ENCODE assay signal across 16 mouse cellular contexts in the genomic region with DNA sequence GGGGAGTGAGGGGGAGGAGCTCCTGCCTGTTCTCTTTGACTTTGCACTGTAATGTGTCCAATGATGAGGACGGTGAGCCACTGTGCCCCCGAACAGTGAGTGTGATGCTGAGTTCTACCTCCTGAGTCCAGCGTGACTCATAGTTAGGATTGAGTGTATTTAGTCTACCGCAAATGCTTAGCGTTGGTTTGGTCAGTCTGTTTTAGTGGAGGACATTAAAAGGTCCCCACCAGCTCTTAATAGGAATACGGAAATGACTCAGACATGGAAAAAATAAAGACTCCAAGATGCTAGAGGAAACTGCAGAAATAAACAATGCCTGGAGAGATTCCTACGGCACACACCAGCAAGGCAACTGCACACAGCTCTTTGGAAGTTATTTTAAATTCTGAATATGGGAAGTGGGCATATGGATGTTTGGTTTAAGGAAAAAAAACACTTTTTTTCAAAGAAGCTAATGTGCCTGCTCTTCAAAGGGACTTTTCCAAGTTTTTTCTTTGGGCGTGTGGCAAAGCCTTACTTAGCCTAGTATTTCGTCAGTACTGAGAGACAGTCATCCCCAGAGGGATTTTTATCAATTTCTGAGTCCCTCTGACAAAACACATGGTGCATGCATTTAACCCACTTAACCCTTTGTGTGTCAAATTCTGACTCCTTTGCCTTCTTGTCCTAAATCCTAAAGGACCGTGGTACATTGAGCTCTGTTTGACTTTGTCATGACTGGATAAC. TPM values are rescaled to one million over a fixed set of nuclear protein-coding genes. Genes with fewer than 3 reads are reported as not detected.
DNase-seq lines count a peak whose midpoint lies in the region; ATAC-seq and TF ChIP-seq lines count a peak whose summit lies in the region.
"Had no signal": no experiment of that assay in that cellular context is flagged by ENCODE, and none has a peak within 500 bp of the region (broad histone marks: within the 10 kb centered on the region; RNA-seq: fewer than 3 reads in every experiment).

No protein-coding gene starts in this region.

- no peak for TF ChIP-seq CTCF in C2C12 (IDR thresholded peaks at IDR 0.05; ENCODE audit: control insufficient read depth, insufficient read depth, insufficient read length)
- TF ChIP-seq CTCF in layer of hippocampus, adult 2 months (conservative IDR thresholded peaks at IDR 0.05) = no peak

- H3K4me3 ChIP-seq in limb, embryonic 14.5 days (replicated peaks; ENCODE audit: low read length) = no peak overlapping the region
- no peak overlapping the region for H3K4me3 ChIP-seq in limb, embryonic 10.5 days
- H3K4me3 ChIP-seq in C2C12 (ENCODE audit: insufficient read depth, poor library complexity, severe bottlenecking) = no peak overlapping the region
- no peak overlapping the region for H3K4me3 ChIP-seq in limb, embryonic 15.5 days
- H3K4me3 ChIP-seq in layer of hippocampus, adult 2 months = no peak overlapping the region
- H3K4me3 ChIP-seq in hindbrain, embryonic 12.5 days = no peak overlapping the region
- H3K4me3 ChIP-seq: forebrain, embryonic 13.5 days; megakaryocyte, embryonic 14.5 days had no signal

- 59% methylated on average over 10 of the region's 10 CpGs for WGBS in limb, embryonic 14.5 days
- 83% methylated on average over 10 of the region's 10 CpGs for WGBS in limb, embryonic 10.5 days
- 52% methylated on average over 10 of the region's 10 CpGs for WGBS in limb, embryonic 15.5 days
- WGBS in hindbrain, embryonic 12.5 days = 79% methylated on average over 10 of the region's 10 CpGs

- 0 out of 2 replicates have a peak, but pooled peaks have one; percentile 15 for ATAC-seq in limb, embryonic 14.5 days (ENCODE audit: low FRiP score, low read depth)
- ATAC-seq in limb, embryonic 15.5 days (ENCODE audit: insufficient number of reproducible peaks, low FRiP score, low TSS enrichment, low read depth) = no peak
- ATAC-seq in hindbrain, embryonic 12.5 days (ENCODE audit: low FRiP score) = no peak
- ATAC-seq: activated CD4-positive, CD25-positive, alpha-beta regulatory T cell, adult 4 months; forebrain, embryonic 13.5 days had no signal

- intact Hi-C loops in heart, postnatal 14 days (cut with DNase I) = no loop called here

- H3K27ac ChIP-seq in limb, embryonic 14.5 days (replicated peaks; ENCODE audit: low read depth, low read length) = no peak overlapping the region
- no peak overlapping the region for H3K27ac ChIP-seq in limb, embryonic 10.5 days
- peak overlapping the region; percentile 40; the same call in 1 of the 2 replicates for H3K27ac ChIP-seq in limb, embryonic 15.5 days
- H3K27ac ChIP-seq in layer of hippocampus, adult 2 months = no peak overlapping the region
- no peak overlapping the region for H3K27ac ChIP-seq in hindbrain, embryonic 12.5 days
- H3K27ac ChIP-seq: forebrain, embryonic 13.5 days had no signal

- H3K36me3 ChIP-seq in limb, embryonic 14.5 days (ENCODE audit: control insufficient read depth, insufficient read depth, low read length) = no peaks in the 10 kb centered on the region
- no peaks in the 10 kb centered on the region for H3K36me3 ChIP-seq in limb, embryonic 10.5 days
- H3K36me3 ChIP-seq in C2C12 (ENCODE audit: control insufficient read depth, insufficient read depth) = peaks cover 49% of the 10 kb centered on the region
- H3K36me3 ChIP-seq in limb, embryonic 15.5 days = no peaks in the 10 kb centered on the region
- H3K36me3 ChIP-seq in hindbrain, embryonic 12.5 days = no peaks in the 10 kb centered on the region

- peak; percentile 88 for DNase-seq in heart, adult 11 months
- no peak for DNase-seq in heart, postnatal 14 days
- DNase-seq in limb, embryonic 14.5 days (ENCODE audit: low spot score) = no peak
- DNase-seq in limb, embryonic 10.5 days (ENCODE audit: low spot score) = no peak
- DNase-seq in layer of hippocampus, adult 2 months (ENCODE audit: low spot score in 2 of 2) = no peak
- DNase-seq: cerebellum, adult 11-12 months; kidney, adult 18-20 months; retina, postnatal 1 day; spleen, adult 18-20 months had no signal

- peaks cover 10% of the 10 kb centered on the region for H3K4me1 ChIP-seq in limb, embryonic 14.5 days (ENCODE audit: control insufficient read depth, insufficient read depth, low read length)
- H3K4me1 ChIP-seq in limb, embryonic 10.5 days = no peaks in the 10 kb centered on the region
- H3K4me1 ChIP-seq in limb, embryonic 15.5 days = peaks cover 15% of the 10 kb centered on the region; the same call in 1 of the 2 replicates
- H3K4me1 ChIP-seq in hindbrain, embryonic 12.5 days = no peaks in the 10 kb centered on the region
- H3K4me1 ChIP-seq: forebrain, embryonic 13.5 days had no signal

- no peaks in the 10 kb centered on the region for H3K27me3 ChIP-seq in limb, embryonic 14.5 days (ENCODE audit: control insufficient read depth, insufficient read depth, low read length)
- no peaks in the 10 kb centered on the region for H3K27me3 ChIP-seq in limb, embryonic 10.5 days (ENCODE audit: low read depth, poor library complexity, severe bottlenecking)
- no peaks in the 10 kb centered on the region for H3K27me3 ChIP-seq in C2C12 (ENCODE audit: control insufficient read depth, insufficient read depth, insufficient read length)
- H3K27me3 ChIP-seq in limb, embryonic 15.5 days = no peaks in the 10 kb centered on the region
- no peaks in the 10 kb centered on the region for H3K27me3 ChIP-seq in hindbrain, embryonic 12.5 days
- H3K27me3 ChIP-seq: forebrain, embryonic 13.5 days had no signal

- no peak for TF ChIP-seq POLR2A in limb, embryonic 14.5 days (IDR thresholded peaks at IDR 0.05; ENCODE audit: borderline replicate concordance, extremely low read depth, insufficient read depth, insufficient read length)

- H3K4me2 ChIP-seq in limb, embryonic 14.5 days (replicated peaks; ENCODE audit: low read depth, low read length, severe bottlenecking) = no peak overlapping the region
- no peak overlapping the region for H3K4me2 ChIP-seq in limb, embryonic 15.5 days
- no peak overlapping the region for H3K4me2 ChIP-seq in hindbrain, embryonic 12.5 days (replicated peaks)
- H3K4me2 ChIP-seq: forebrain, embryonic 13.5 days; liver, embryonic 11.5 days had no signal

- H3K9me3 ChIP-seq in limb, embryonic 14.5 days (ENCODE audit: control insufficient read depth, low read length) = no peaks in the 10 kb centered on the region
- H3K9me3 ChIP-seq in limb, embryonic 10.5 days (replicated peaks) = no peaks in the 10 kb centered on the region
- H3K9me3 ChIP-seq in limb, embryonic 15.5 days = no peaks in the 10 kb centered on the region
- H3K9me3 ChIP-seq in hindbrain, embryonic 12.5 days (replicated peaks) = no peaks in the 10 kb centered on the region
- H3K9me3 ChIP-seq: forebrain, embryonic 13.5 days; megakaryocyte, embryonic 14.5 days had no signal

- no peak overlapping the region for H3K9ac ChIP-seq in limb, embryonic 14.5 days (ENCODE audit: low read depth, low read length, severe bottlenecking)
- H3K9ac ChIP-seq in limb, embryonic 15.5 days = no peak overlapping the region
- no peak overlapping the region for H3K9ac ChIP-seq in hindbrain, embryonic 12.5 days
- H3K9ac ChIP-seq: forebrain, embryonic 13.5 days had no signal

- peaks cover 21% of the 10 kb centered on the region for H3K79me3 ChIP-seq in C2C12 (ENCODE audit: low read depth)

- H3K79me2 ChIP-seq in C2C12 (ENCODE audit: control insufficient read depth, insufficient read depth) = peaks cover 81% of the 10 kb centered on the region

- H3ac ChIP-seq in C2C12 (ENCODE audit: control insufficient read depth, insufficient read length, low read depth) = no peak overlapping the region

TF ChIP-seq in C2C12, 6 proteins besides CTCF, POLR2A, EP300 and RAD21:
- peak; percentile 35 for TF ChIP-seq MAX (IDR thresholded peaks at IDR 0.05)
- peak; percentile 83 for TF ChIP-seq FOSL1 (IDR thresholded peaks at IDR 0.05; ENCODE audit: insufficient read depth, low read length, poor library complexity, severe bottlenecking)
- TF ChIP-seq CEBPB (IDR thresholded peaks at IDR 0.05; ENCODE audit: low read depth) = peak; percentile 56
- TF ChIP-seq MYOD1 (IDR thresholded peaks at IDR 0.05; ENCODE audit: control insufficient read depth, insufficient read length, low read depth) = peak; percentile 67
- TF ChIP-seq USF1 (IDR thresholded peaks at IDR 0.05; ENCODE audit: low read depth) = no peak
- no peak for TF ChIP-seq MYOG (IDR thresholded peaks at IDR 0.05; ENCODE audit: control insufficient read depth, extremely low read depth, insufficient read length)

RNA-seq across cellular contexts. Expression of gene Il1rl2, which starts 49.0 kb away (rescaled TPM):
- 1 to 10 TPM; 3.8 to 4.9 TPM for total RNA-seq in heart, postnatal 14 days (2021)
- polyA plus RNA-seq in limb, embryonic 14.5 days (2012; rRNA removed) = 7.6 and 7.8 TPM in 2 replicates
- 4.5 and 5.9 TPM in 2 replicates for polyA plus RNA-seq in limb, embryonic 14.5 days (2014; fragmentation: Nextera tagmentation; extraction: Ambion mirVana)
- polyA plus RNA-seq in limb, embryonic 10.5 days (2016; fragmentation: Nextera tagmentation; extraction: Ambion mirVana) = 1.3 and 1.5 TPM in 2 replicates
- polyA plus RNA-seq in C2C12 (2012; fragmentation: generic; extraction: Trizol) = not detected
- polyA plus RNA-seq in limb, embryonic 15.5 days (2015; fragmentation: Nextera tagmentation; extraction: Ambion mirVana) = 9.7 and 10.1 TPM in 2 replicates
- under 1 TPM; 0.27 to 0.28 TPM for total RNA-seq in layer of hippocampus, adult 2 months (2021)
- polyA plus RNA-seq in hindbrain, embryonic 12.5 days (2016; fragmentation: Nextera tagmentation; extraction: Ambion mirVana) = 2.5 and 2.8 TPM in 2 replicates

RNA-seq across cellular contexts. Expression of gene Il1r1, which starts 50.6 kb away (rescaled TPM):
- total RNA-seq in heart, postnatal 14 days (2021) = 1 to 10 TPM; 6.9 to 7.4 TPM
- polyA plus RNA-seq in limb, embryonic 14.5 days (2012; rRNA removed) = 6.6 and 6.7 TPM in 2 replicates
- 11.7 and 12.0 TPM in 2 replicates for polyA plus RNA-seq in limb, embryonic 14.5 days (2014; fragmentation: Nextera tagmentation; extraction: Ambion mirVana)
- 0.51 and 0.60 TPM in 2 replicates for polyA plus RNA-seq in limb, embryonic 10.5 days (2016; fragmentation: Nextera tagmentation; extraction: Ambion mirVana)
- polyA plus RNA-seq in C2C12 (2012; fragmentation: generic; extraction: Trizol) = 16.8 TPM
- 10.4 and 10.6 TPM in 2 replicates for polyA plus RNA-seq in limb, embryonic 15.5 days (2015; fragmentation: Nextera tagmentation; extraction: Ambion mirVana)
- 10 to 100 TPM in 1 of 2 experiments, 1 to 10 TPM in 1; 8.9 to 11.2 TPM for total RNA-seq in layer of hippocampus, adult 2 months (2021)
- 1.4 and 1.6 TPM in 2 replicates for polyA plus RNA-seq in hindbrain, embryonic 12.5 days (2016; fragmentation: Nextera tagmentation; extraction: Ambion mirVana)
